In genomic region chr15:84417017-84417416, GRCm38 (mm10) we compare ENCODE assay signal across 15 mouse cellular contexts. TPM values are rescaled to one million over a fixed set of nuclear protein-coding genes. Genes with fewer than 3 reads are reported as not detected.
DNase-seq lines count a peak whose midpoint lies in the region; ATAC-seq lines count a peak whose summit lies in the region.
"Had no signal": no experiment of that assay in that cellular context is flagged by ENCODE, and none has a peak within 500 bp of the region (broad histone marks: within the 10 kb centered on the region; RNA-seq: fewer than 3 reads in every experiment).

No protein-coding gene starts in this region.

- peaks cover 36% of the 10 kb centered on the region for H3K27me3 ChIP-seq in hindbrain, embryonic 13.5 days
- H3K27me3 ChIP-seq in midbrain, embryonic 12.5 days, result peaks cover 50% of the 10 kb centered on the region

- 16% methylated on average over 14 of the region's 14 CpGs for WGBS in hindbrain, embryonic 13.5 days
- WGBS in midbrain, embryonic 12.5 days, result 14% methylated on average over 14 of the region's 14 CpGs

- no peaks in the 10 kb centered on the region for H3K9me3 ChIP-seq in hindbrain, embryonic 13.5 days
- 0 out of 2 replicates have a peak, but pooled peaks cover 4% of the 10 kb centered on the region for H3K9me3 ChIP-seq in midbrain, embryonic 12.5 days

- no peak overlapping the region for H3K4me3 ChIP-seq in hindbrain, embryonic 13.5 days
- no peak overlapping the region for H3K4me3 ChIP-seq in midbrain, embryonic 12.5 days
- H3K4me3 ChIP-seq: erythroblast, embryonic 14.5 days had no signal

- no peak overlapping the region for H3K4me2 ChIP-seq in hindbrain, embryonic 13.5 days
- peak overlapping the region; percentile 26; the same call in 1 of the 2 replicates for H3K4me2 ChIP-seq in midbrain, embryonic 12.5 days (replicated peaks)

- peak; percentile 54 for DNase-seq in retina, postnatal 1 day
- no peak for DNase-seq in retina, embryonic 14.5 days (ENCODE audit: low spot score)
- no peak for DNase-seq in thymus, postnatal 10 days (ENCODE audit: low spot score in 2 of 2)
- DNase-seq in spleen, adult 12 weeks (ENCODE audit: low spot score), result no peak
- DNase-seq in gastrocnemius, adult 8-10 months (ENCODE audit: low spot score in 2 of 2), result no peak
- no peak for DNase-seq in ovary, postnatal 14 days (ENCODE audit: low spot score)
- DNase-seq: heart, postnatal 14 days; kidney, adult 11 months; kidney, postnatal 25 days; lung, adult 18-20 months had no signal

- H3K4me1 ChIP-seq in hindbrain, embryonic 13.5 days (replicated peaks), result peaks cover 65% of the 10 kb centered on the region
- H3K4me1 ChIP-seq in midbrain, embryonic 12.5 days, result peaks cover 74% of the 10 kb centered on the region

- peak overlapping the region; percentile 87 for H3K27ac ChIP-seq in hindbrain, embryonic 13.5 days
- peak overlapping the region; percentile 89 for H3K27ac ChIP-seq in midbrain, embryonic 12.5 days (replicated peaks)
- H3K27ac ChIP-seq: macrophage had no signal

- no peak for ATAC-seq in hindbrain, embryonic 13.5 days (ENCODE audit: low FRiP score)
- ATAC-seq in midbrain, embryonic 12.5 days (ENCODE audit: low FRiP score, low read depth), result no peak

- no peak overlapping the region for H3K9ac ChIP-seq in hindbrain, embryonic 13.5 days
- H3K9ac ChIP-seq in midbrain, embryonic 12.5 days (replicated peaks), result peak overlapping the region; percentile 39; the same call in 1 of the 2 replicates

- H3K36me3 ChIP-seq in hindbrain, embryonic 13.5 days, result peaks cover 6% of the 10 kb centered on the region
- H3K36me3 ChIP-seq in midbrain, embryonic 12.5 days, result peaks cover 6% of the 10 kb centered on the region

RNA-seq across cellular contexts. Expression of gene Shisal1, which starts 29.9 kb away (rescaled TPM):
- polyA plus RNA-seq in hindbrain, embryonic 13.5 days (2015; fragmentation: Nextera tagmentation; extraction: Ambion mirVana), result 9.5 and 10.9 TPM in 2 replicates
- 10.5 and 13.2 TPM in 2 replicates for polyA plus RNA-seq in midbrain, embryonic 12.5 days (2016; fragmentation: Nextera tagmentation; extraction: Ambion mirVana)
- 1 to 10 TPM in 2 of 4 experiments, under 1 TPM in 2; 0.31 to 1.1 (median 0.76) TPM for total RNA-seq in gastrocnemius, adult 8-10 months (2022)
- total RNA-seq: MEL had no signal
- polyA plus RNA-seq: erythroblast, embryonic 14.5 days; macrophage had no signal
